Mouse (Mus musculus): ENCODE measurements around the gene Zcchc9. TPM values are rescaled to one million over a fixed set of nuclear protein-coding genes. Genes with fewer than 3 reads are reported as not detected.

Zcchc9 gene
- polyA plus RNA-seq (2014; fragmentation: Illumina TruSeq; extraction: RNeasy Lipid Tissue Mini Kit (QIAGEN cat#74804); ENCODE audit: low read depth, low replicate concordance) = 22.8 TPM

GRCm38 (mm10) chr13:91807155-91807839 is at the start of gene Zcchc9:
Zcchc9 (minus strand) TSS chr13:91807705.

Other genes starting within 250 kb of the Zcchc9 start
- 0.29 TPM for gene Acot12, start 66.2 kb downstream of the Zcchc9 start, polyA plus RNA-seq (2014; fragmentation: Illumina TruSeq; extraction: RNeasy Lipid Tissue Mini Kit (QIAGEN cat#74804); ENCODE audit: low read depth, low replicate concordance)
- 0.62 TPM for gene Ckmt2, start 69.2 kb upstream of the Zcchc9 start, polyA plus RNA-seq (2014; fragmentation: Illumina TruSeq; extraction: RNeasy Lipid Tissue Mini Kit (QIAGEN cat#74804); ENCODE audit: low read depth, low replicate concordance)